Mouse (Mus musculus) ES-E14 (cell line): ENCODE results near the gene Tead2. TPM values are rescaled to one million over a fixed set of nuclear protein-coding genes. Genes with fewer than 3 reads are reported as not detected.

ENCODE experiments used
- DNase-seq: peaks from one replicate; pipeline ENCODE4 v3.0.0-alpha.2; 2013; ENCODE audit warnings: low read depth, low spot score
- H3K27ac ChIP-seq: 2 replicates; pipeline ENCODE4 v1.5.1; 2012; ENCODE audit warnings: low read depth, mild to moderate bottlenecking, low read length, moderate library complexity, mixed read lengths; ENCODE audit not compliant: poor library complexity, insufficient read depth, severe bottlenecking
- H3K36me3 ChIP-seq: 2 replicates; pipeline ENCODE4 v1.6.1; 2012; ENCODE audit warnings: mild to moderate bottlenecking, low read length, moderate library complexity, mixed read lengths; ENCODE audit not compliant: control insufficient read depth, poor library complexity, insufficient read depth, severe bottlenecking
- H3K4me1 ChIP-seq, 2 experiments: fragments of 150-350 bp in 1 of 2; sonication (generic) in 1 of 2; 2 replicates each; pipeline ENCODE4 v1.6.1; 2012; ENCODE audit warnings: low read length in 2 of 2, mild to moderate bottlenecking in 1 of 2, mixed read lengths in 1 of 2; ENCODE audit not compliant: control insufficient read depth in 2 of 2, insufficient read depth in 2 of 2, poor library complexity in 1 of 2
- H3K4me3 ChIP-seq, 2 experiments: fragments of 150-350 bp in 1 of 2; sonication (generic) in 1 of 2; 2 replicates each; pipeline ENCODE4 v1.5.1; 2012; ENCODE audit warnings: low read length in 2 of 2, low read depth in 1 of 2, mild to moderate bottlenecking in 1 of 2, mixed read lengths in 1 of 2; ENCODE audit not compliant: insufficient read depth in 1 of 2, poor library complexity in 1 of 2, severe bottlenecking in 1 of 2
- H3K9ac ChIP-seq: 2 replicates; pipeline ENCODE4 v1.6.1; 2012; ENCODE audit warnings: low read depth, mild to moderate bottlenecking, low read length, mixed read lengths; ENCODE audit not compliant: poor library complexity, insufficient read depth, severe bottlenecking
- H3K9me3 ChIP-seq: fragments of 150-350 bp; sonication (generic); 2 replicates; pipeline ENCODE4 v1.6.1; 2012; ENCODE audit warnings: low read depth, mild to moderate bottlenecking, low read length; ENCODE audit not compliant: control insufficient read depth, insufficient read depth
- CHD2 ChIP-seq: IDR thresholded peaks from 2 replicates; pipeline ENCODE4 v1.6.1; 2014; ENCODE audit warnings: mild to moderate bottlenecking, low read depth, low read length, inconsistent platforms
- HCFC1 ChIP-seq: IDR thresholded peaks from 2 replicates; pipeline ENCODE4 v1.6.1; 2012; ENCODE audit warnings: low read length, inconsistent platforms, borderline replicate concordance; ENCODE audit not compliant: insufficient read depth
- MAFK ChIP-seq: IDR thresholded peaks from 2 replicates; pipeline ENCODE4 v1.6.1; 2014; ENCODE audit warnings: mild to moderate bottlenecking, low read depth, low read length, inconsistent platforms; ENCODE audit not compliant: insufficient read depth
- ZC3H11A ChIP-seq: IDR thresholded peaks from 2 replicates; pipeline ENCODE4 v1.6.1; 2012; ENCODE audit warnings: low read depth, mild to moderate bottlenecking, inconsistent platforms, low read length, borderline replicate concordance
- ZNF384 ChIP-seq: IDR thresholded peaks from 2 replicates; pipeline ENCODE4 v1.6.1; 2012; ENCODE audit warnings: low read depth, low read length, inconsistent platforms
- in situ Hi-C, 2 experiments: fragments of 600-800 bp; cut with MboI; formaldehyde crosslinking; loops; one replicate each; pipeline ENCODE4 v1.15.1; 2025; ENCODE audit warnings: low sequenced_read_pairs in 2 of 2, inconsistent platforms in 1 of 2; ENCODE audit not compliant: unreplicated experiment in 2 of 2
- total RNA-seq: library from RNA; depleted of rRNA; stranded (reverse); fragments of 300-350 nt; gene quantifications from 2 replicates; pipeline ENCODE4 v1.2.3, GENCODE M21; 2012

The Tead2 gene
- total RNA-seq, 1 experiment = 95.9 TPM

DNA sequence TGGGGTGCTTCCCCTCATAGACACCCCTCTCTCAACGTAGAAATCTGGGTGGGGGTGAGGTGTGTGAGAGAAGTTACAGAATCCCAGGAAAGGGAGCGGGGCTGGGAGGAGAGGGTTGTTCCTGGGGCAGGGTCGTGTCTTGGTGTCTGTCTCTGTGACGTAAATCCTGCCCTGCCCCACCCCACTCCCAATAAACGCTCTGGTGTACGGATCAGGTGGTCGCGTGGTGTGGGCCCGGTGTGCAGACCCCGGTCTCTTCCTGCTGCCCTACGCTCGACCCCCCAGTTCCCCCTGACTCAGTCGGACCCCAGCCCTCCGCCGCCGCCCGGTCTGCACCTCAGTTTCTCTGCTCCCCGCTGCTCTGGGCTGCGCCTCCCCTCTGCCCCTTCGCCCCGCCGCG lies 39.6 kb upstream of the Tead2 start:
- 0 out of 2 replicates have a peak overlapping the region, but pooled peaks have one; percentile 11 for H3K9ac ChIP-seq
- no peak overlapping the region for H3K27ac ChIP-seq
- no peak for DNase-seq
- TF ChIP-seq MAFK = no peak
- TF ChIP-seq ZC3H11A = no peak
- TF ChIP-seq HCFC1 = no peak
- no peak for TF ChIP-seq CHD2
- TF ChIP-seq ZNF384 = no peak
- peak overlapping the region; percentile 57 to 68 for H3K4me3 ChIP-seq
- in situ Hi-C loops = no loop called here
- H3K36me3 ChIP-seq = no peaks in the 10 kb centered on the region
- peaks cover 2 to 28% of the 10 kb centered on the region in 2 experiments; a peak in 3 of 4 replicates for H3K4me1 ChIP-seq
- H3K9me3 ChIP-seq = no peaks in the 10 kb centered on the region

DNA sequence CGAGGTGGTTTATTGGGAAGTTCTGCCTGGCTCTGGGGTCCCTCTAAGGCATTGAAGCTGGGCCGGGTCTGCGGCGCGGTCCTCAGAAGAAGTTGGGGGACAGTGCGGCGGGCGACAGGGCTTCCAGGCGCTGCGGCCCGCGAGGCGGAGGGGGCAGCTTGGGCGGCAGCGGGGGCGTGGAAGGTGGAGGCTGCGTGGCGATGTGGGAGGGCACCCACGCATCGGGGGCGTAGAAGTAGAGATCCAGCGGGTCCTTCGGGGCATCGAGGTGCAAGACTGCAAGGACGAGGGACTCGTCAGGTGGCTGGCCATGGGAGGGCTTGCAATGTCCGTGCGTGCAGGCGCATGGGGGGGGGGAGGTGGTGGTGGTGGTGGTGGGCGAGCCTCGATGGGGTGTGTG lies 39.2 kb upstream of the Tead2 start:
- no peaks in the 10 kb centered on the region for H3K9me3 ChIP-seq
- peak overlapping the region; percentile 57 to 68 for H3K4me3 ChIP-seq
- no peak for DNase-seq
- in situ Hi-C loops = no loop called here
- 0 out of 2 replicates have a peak overlapping the region, but pooled peaks have one; percentile 11 for H3K9ac ChIP-seq
- TF ChIP-seq ZNF384 (no peak), MAFK (no peak), CHD2 (no peak), HCFC1 (no peak), ZC3H11A (no peak)
- H3K27ac ChIP-seq = no peak overlapping the region
- no peaks in the 10 kb centered on the region for H3K36me3 ChIP-seq
- H3K4me1 ChIP-seq = peaks cover under 1 to 30% of the 10 kb centered on the region in 2 experiments; a peak in 3 of 4 replicates

DNA sequence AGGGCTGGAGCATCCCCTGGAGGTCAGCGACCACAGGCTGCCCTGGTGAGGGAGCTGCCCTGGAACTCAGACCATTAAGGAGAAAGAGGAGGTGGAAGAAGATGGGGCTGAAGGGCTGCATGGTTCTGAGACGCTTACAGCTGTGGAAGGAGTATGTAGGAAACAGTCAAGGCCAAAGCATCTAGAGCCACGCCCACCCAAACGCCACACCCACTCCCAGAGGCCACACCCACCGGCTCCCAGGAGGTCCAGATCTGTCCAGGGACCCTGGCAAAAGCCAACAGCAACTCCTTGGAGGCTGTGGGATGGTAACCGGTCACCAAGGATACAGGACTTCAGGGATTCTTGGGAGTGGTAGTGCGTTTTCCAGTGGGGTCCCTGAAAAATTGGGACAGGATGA lies 37.0 kb upstream of the Tead2 start:
- Histone ChIP-seq H3K9ac (no peak overlapping the region), H3K9me3 (no peaks in the 10 kb centered on the region), H3K4me1 (peaks cover 0 to 19% of the 10 kb centered on the region in 2 experiments; a peak in 2 of 4 replicates), H3K4me3 (no peak overlapping the region), H3K36me3 (no peaks in the 10 kb centered on the region), H3K27ac (no peak overlapping the region)
- DNase-seq = no peak
- TF ChIP-seq ZC3H11A (no peak), MAFK (no peak), ZNF384 (no peak)
- in situ Hi-C loops = no loop called here

DNA sequence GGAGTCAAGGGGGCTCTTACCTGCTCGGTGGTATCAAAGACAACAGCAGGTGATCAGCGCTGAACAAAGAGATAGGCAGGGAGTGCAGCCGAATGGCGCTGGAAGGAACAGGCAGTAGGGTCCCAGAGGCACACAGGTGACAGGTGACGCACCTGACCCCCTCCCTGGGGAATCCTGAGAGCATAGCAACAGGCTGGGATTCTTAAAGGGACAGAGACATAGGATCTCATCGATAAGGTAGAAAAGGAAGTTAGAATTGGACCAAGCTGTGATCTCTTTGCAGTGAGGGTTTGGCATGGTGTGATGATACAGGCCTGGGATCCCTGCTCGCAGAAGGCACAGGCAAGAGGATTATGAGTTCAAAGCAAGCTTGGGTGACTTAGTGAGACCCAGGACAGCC lies 36.1 kb upstream of the Tead2 start, which contains the start of gene Gfy:
Gene Gfy, minus strand, starts transcription at position 101 of the 400 bp plus-strand sequence.
- in situ Hi-C loops = no loop called here
- H3K4me3 ChIP-seq = no peak within 1 kb of the TSS
- no peak for DNase-seq
- TF ChIP-seq ZNF384 = no peak
- TF ChIP-seq ZC3H11A = no peak
- TF ChIP-seq MAFK = no peak
- TF ChIP-seq HCFC1 = no peak
- no peak for TF ChIP-seq CHD2
- peaks cover 0 to 18% of the 10 kb centered on the region in 2 experiments; a peak in 2 of 4 replicates for H3K4me1 ChIP-seq
- H3K27ac ChIP-seq = no peak within 1 kb of the TSS
- no peaks in the 10 kb centered on the region for H3K36me3 ChIP-seq
- H3K9ac ChIP-seq = no peak within 1 kb of the TSS
- no peaks in the 10 kb centered on the region for H3K9me3 ChIP-seq
